Mouse (Mus musculus): ENCODE measurements around the gene Rab36. TPM values are rescaled to one million over a fixed set of nuclear protein-coding genes. Genes with fewer than 3 reads are reported as not detected.
A peak's percentile ranks its signal among the peaks of the same experiment; 100 is the strongest.

Gene Rab36
- polyA plus RNA-seq, 1 experiment from 2014 or later = 11.1 TPM

- 91% methylated on average over 4 of the region's 4 CpGs for WGBS
- Histone ChIP-seq H3K4me2 (ENCODE audit: low read length) (no peak overlapping the region), H3K36me3 (ENCODE audit: control insufficient read depth, insufficient read depth, low read length) (no peaks in the 10 kb centered on the region)
Observed at GRCm38 (mm10) chr10:75053655-75054054, 16.8 kb downstream of the Rab36 start.

GRCm38 (mm10) chr10:75054125-75054524, 17.3 kb downstream of the Rab36 start:
- DNase-seq (ENCODE audit: low spot score) (no peak), ATAC-seq (no peak)
- Histone ChIP-seq H3K27me3 (replicated peaks; ENCODE audit: control insufficient read depth, insufficient read depth, low read length) (no peaks in the 10 kb centered on the region), H3K4me1 (ENCODE audit: control insufficient read depth, insufficient read depth, low read length) (peaks cover 5% of the 10 kb centered on the region; the same call in 1 of the 2 replicates), H3K9ac (ENCODE audit: low read length) (no peak overlapping the region), H3K27ac (ENCODE audit: low read depth, low read length) (no peak overlapping the region), H3K9me3 (replicated peaks; ENCODE audit: control insufficient read depth, low read length) (no peaks in the 10 kb centered on the region), H3K36me3 (ENCODE audit: control insufficient read depth, insufficient read depth, low read length) (no peaks in the 10 kb centered on the region), H3K4me2 (ENCODE audit: low read length) (no peak overlapping the region), H3K4me3 (ENCODE audit: low read depth, low read length) (no peak overlapping the region)
- 84% methylated on average over 6 of the region's 6 CpGs for WGBS

More at GRCm38 (mm10) chr10:75053655-75054054, 16.8 kb downstream of the Rab36 start:
- H3K9me3 ChIP-seq (replicated peaks; ENCODE audit: control insufficient read depth, low read length) = no peaks in the 10 kb centered on the region
- ATAC-seq (no peak), DNase-seq (ENCODE audit: low spot score) (no peak)
- no peaks in the 10 kb centered on the region for H3K27me3 ChIP-seq (replicated peaks; ENCODE audit: control insufficient read depth, insufficient read depth, low read length)
- no peak overlapping the region for H3K4me3 ChIP-seq (ENCODE audit: low read depth, low read length)
- H3K27ac ChIP-seq (ENCODE audit: low read depth, low read length) = no peak overlapping the region
- no peak overlapping the region for H3K9ac ChIP-seq (ENCODE audit: low read length)
- H3K4me1 ChIP-seq (ENCODE audit: control insufficient read depth, insufficient read depth, low read length) = peaks cover 5% of the 10 kb centered on the region; the same call in 1 of the 2 replicates

GRCm38 (mm10) chr10:75055672-75056071, 18.8 kb downstream of the Rab36 start:
- H3K4me1 ChIP-seq (ENCODE audit: control insufficient read depth, insufficient read depth, low read length) = peaks cover 13% of the 10 kb centered on the region
- no peak overlapping the region for H3K27ac ChIP-seq (ENCODE audit: low read depth, low read length)
- ATAC-seq = no peak
- no peaks in the 10 kb centered on the region for H3K9me3 ChIP-seq (replicated peaks; ENCODE audit: control insufficient read depth, low read length)
- H3K36me3 ChIP-seq (ENCODE audit: control insufficient read depth, insufficient read depth, low read length) = no peaks in the 10 kb centered on the region
- H3K27me3 ChIP-seq (replicated peaks; ENCODE audit: control insufficient read depth, insufficient read depth, low read length) = no peaks in the 10 kb centered on the region
- no peak for DNase-seq (ENCODE audit: low spot score)
- H3K4me3 ChIP-seq (ENCODE audit: low read depth, low read length) = no peak overlapping the region
- H3K4me2 ChIP-seq (ENCODE audit: low read length) = no peak overlapping the region
- no peak overlapping the region for H3K9ac ChIP-seq (ENCODE audit: low read length)
- 78% methylated on average over 5 of the region's 5 CpGs for WGBS

GRCm38 (mm10) chr10:75056255-75056654, 19.4 kb downstream of the Rab36 start:
- DNase-seq (ENCODE audit: low spot score) (peak; percentile 33), ATAC-seq (no peak)
- H3K4me2 ChIP-seq (ENCODE audit: low read length) = no peak overlapping the region
- no peak overlapping the region for H3K4me3 ChIP-seq (ENCODE audit: low read depth, low read length)
- no peaks in the 10 kb centered on the region for H3K9me3 ChIP-seq (replicated peaks; ENCODE audit: control insufficient read depth, low read length)
- H3K27me3 ChIP-seq (replicated peaks; ENCODE audit: control insufficient read depth, insufficient read depth, low read length) = no peaks in the 10 kb centered on the region
- WGBS = 2% methylated on average over 4 of the region's 4 CpGs
- peaks cover 13% of the 10 kb centered on the region for H3K4me1 ChIP-seq (ENCODE audit: control insufficient read depth, insufficient read depth, low read length)
- H3K27ac ChIP-seq (ENCODE audit: low read depth, low read length) = no peak overlapping the region
- H3K36me3 ChIP-seq (ENCODE audit: control insufficient read depth, insufficient read depth, low read length) = no peaks in the 10 kb centered on the region
- H3K9ac ChIP-seq (ENCODE audit: low read length) = no peak overlapping the region

GRCm38 (mm10) chr10:75058336-75058735, 21.5 kb downstream of the Rab36 start:
- no peak overlapping the region for H3K27ac ChIP-seq (ENCODE audit: low read depth, low read length)
- no peaks in the 10 kb centered on the region for H3K9me3 ChIP-seq (replicated peaks; ENCODE audit: control insufficient read depth, low read length)
- WGBS = 80% methylated on average over 8 of the region's 8 CpGs
- ATAC-seq (no peak), DNase-seq (ENCODE audit: low spot score) (no peak)
- peaks cover 26% of the 10 kb centered on the region for H3K4me1 ChIP-seq (ENCODE audit: control insufficient read depth, insufficient read depth, low read length)
- no peaks in the 10 kb centered on the region for H3K36me3 ChIP-seq (ENCODE audit: control insufficient read depth, insufficient read depth, low read length)
- no peak overlapping the region for H3K4me2 ChIP-seq (ENCODE audit: low read length)
- H3K27me3 ChIP-seq (replicated peaks; ENCODE audit: control insufficient read depth, insufficient read depth, low read length) = no peaks in the 10 kb centered on the region
- no peak overlapping the region for H3K4me3 ChIP-seq (ENCODE audit: low read depth, low read length)
- H3K9ac ChIP-seq (ENCODE audit: low read length) = no peak overlapping the region

- no peak overlapping the region for H3K4me3 ChIP-seq (ENCODE audit: low read depth, low read length)
- H3K9me3 ChIP-seq (replicated peaks; ENCODE audit: control insufficient read depth, low read length) = no peaks in the 10 kb centered on the region
- peaks cover 32% of the 10 kb centered on the region for H3K4me1 ChIP-seq (ENCODE audit: control insufficient read depth, insufficient read depth, low read length)
- no peak overlapping the region for H3K9ac ChIP-seq (ENCODE audit: low read length)
- no peak for ATAC-seq
- H3K27me3 ChIP-seq (replicated peaks; ENCODE audit: control insufficient read depth, insufficient read depth, low read length) = no peaks in the 10 kb centered on the region
- DNase-seq (ENCODE audit: low spot score) = peak; percentile 29
- H3K27ac ChIP-seq (ENCODE audit: low read depth, low read length) = no peak overlapping the region
- peak overlapping the region; percentile 3; the same call in 1 of the 2 replicates for H3K4me2 ChIP-seq (ENCODE audit: low read length)
- WGBS = 12% methylated on average over 9 of the region's 9 CpGs
- no peaks in the 10 kb centered on the region for H3K36me3 ChIP-seq (ENCODE audit: control insufficient read depth, insufficient read depth, low read length)
Observed at GRCm38 (mm10) chr10:75058761-75059395, 22.0 kb downstream of the Rab36 start.

GRCm38 (mm10) chr10:75059396-75059795, 22.5 kb downstream of the Rab36 start:
- Histone ChIP-seq H3K4me1 (ENCODE audit: control insufficient read depth, insufficient read depth, low read length) (peaks cover 37% of the 10 kb centered on the region), H3K4me3 (ENCODE audit: low read depth, low read length) (no peak overlapping the region), H3K27ac (ENCODE audit: low read depth, low read length) (no peak overlapping the region), H3K9ac (ENCODE audit: low read length) (no peak overlapping the region), H3K36me3 (ENCODE audit: control insufficient read depth, insufficient read depth, low read length) (no peaks in the 10 kb centered on the region), H3K27me3 (replicated peaks; ENCODE audit: control insufficient read depth, insufficient read depth, low read length) (no peaks in the 10 kb centered on the region), H3K4me2 (ENCODE audit: low read length) (peak overlapping the region; percentile 93), H3K9me3 (replicated peaks; ENCODE audit: control insufficient read depth, low read length) (no peaks in the 10 kb centered on the region)
- WGBS = under 1% methylated on average over 11 of the region's 11 CpGs
- peak; percentile 35; the same call in 1 of the 2 replicates for ATAC-seq
- peak; percentile 88 for DNase-seq (ENCODE audit: low spot score)

GRCm38 (mm10) chr10:75060217-75060842, 23.5 kb downstream of the Rab36 start, which contains the start of gene Bcr:
TSS of gene Bcr (plus strand) at chr10:75060592.
- WGBS = under 1% methylated on average over 36 of the region's 73 CpGs

GRCm38 (mm10) chr10:75060843-75061235, 24.0 kb downstream of the Rab36 start:
- under 1% methylated on average over 32 of the region's 48 CpGs for WGBS
- peak; percentile 40 for DNase-seq (ENCODE audit: low spot score)

More at GRCm38 (mm10) chr10:75060217-75060842, 23.5 kb downstream of the Rab36 start, which contains the start of gene Bcr:
- H3K9ac ChIP-seq (ENCODE audit: low read length) = peak within 1 kb of the TSS; percentile 86
- no peaks in the 10 kb centered on the region for H3K36me3 ChIP-seq (ENCODE audit: control insufficient read depth, insufficient read depth, low read length)
- peak; percentile 88 for DNase-seq (ENCODE audit: low spot score)
- no peaks in the 10 kb centered on the region for H3K9me3 ChIP-seq (replicated peaks; ENCODE audit: control insufficient read depth, low read length)
- peak within 1 kb of the TSS; percentile 93 for H3K4me2 ChIP-seq (ENCODE audit: low read length)
- peak within 1 kb of the TSS; percentile 92 for H3K4me3 ChIP-seq (ENCODE audit: low read depth, low read length)
- peaks cover 43% of the 10 kb centered on the region for H3K4me1 ChIP-seq (ENCODE audit: control insufficient read depth, insufficient read depth, low read length)
- ATAC-seq = peak; percentile 89
- H3K27ac ChIP-seq (ENCODE audit: low read depth, low read length) = peak within 1 kb of the TSS; percentile 87
- no peaks in the 10 kb centered on the region for H3K27me3 ChIP-seq (replicated peaks; ENCODE audit: control insufficient read depth, insufficient read depth, low read length)

More at GRCm38 (mm10) chr10:75060843-75061235, 24.0 kb downstream of the Rab36 start:
- peaks cover 47% of the 10 kb centered on the region for H3K4me1 ChIP-seq (ENCODE audit: control insufficient read depth, insufficient read depth, low read length)
- H3K9ac ChIP-seq (ENCODE audit: low read length) = peak overlapping the region; percentile 86
- H3K4me3 ChIP-seq (ENCODE audit: low read depth, low read length) = peak overlapping the region; percentile 92
- ATAC-seq = peak; percentile 45
- peak overlapping the region; percentile 87 for H3K27ac ChIP-seq (ENCODE audit: low read depth, low read length)
- H3K4me2 ChIP-seq (ENCODE audit: low read length) = peak overlapping the region; percentile 93
- H3K36me3 ChIP-seq (ENCODE audit: control insufficient read depth, insufficient read depth, low read length) = no peaks in the 10 kb centered on the region
- no peaks in the 10 kb centered on the region for H3K27me3 ChIP-seq (replicated peaks; ENCODE audit: control insufficient read depth, insufficient read depth, low read length)
- H3K9me3 ChIP-seq (replicated peaks; ENCODE audit: control insufficient read depth, low read length) = no peaks in the 10 kb centered on the region

Data from forebrain, embryonic 14.5 days (tissue).